Mouse (Mus musculus) layer of hippocampus, adult 2 months (tissue): ENCODE measurements at regions not wholly inside any gene's neighbourhood (a gene's known extent, or its start where the extent isn't known, plus 50 kb on each side); places are given as distances from the start of the nearest gene placed in this dataset.

Experiments
- DNase-seq, 2 experiments: peaks; one replicate each; pipeline ENCODE4 v3.0.0; 2022; ENCODE audit warnings: low spot score in 2 of 2
- H3K27ac ChIP-seq: fragments of 200-600 bp; 2 replicates; pipeline ENCODE4 v1.8.1; 2022
- H3K4me3 ChIP-seq: fragments of 200-600 bp; 2 replicates; pipeline ENCODE4 v1.8.1; 2022; ENCODE audit warnings: mild to moderate bottlenecking
- CTCF ChIP-seq: fragments of 200-600 bp; conservative IDR thresholded peaks from 2 replicates; pipeline ENCODE4 v1.8.1; 2022; ENCODE audit warnings: antibody characterized with exemption, mild to moderate bottlenecking, moderate library complexity

DNA sequence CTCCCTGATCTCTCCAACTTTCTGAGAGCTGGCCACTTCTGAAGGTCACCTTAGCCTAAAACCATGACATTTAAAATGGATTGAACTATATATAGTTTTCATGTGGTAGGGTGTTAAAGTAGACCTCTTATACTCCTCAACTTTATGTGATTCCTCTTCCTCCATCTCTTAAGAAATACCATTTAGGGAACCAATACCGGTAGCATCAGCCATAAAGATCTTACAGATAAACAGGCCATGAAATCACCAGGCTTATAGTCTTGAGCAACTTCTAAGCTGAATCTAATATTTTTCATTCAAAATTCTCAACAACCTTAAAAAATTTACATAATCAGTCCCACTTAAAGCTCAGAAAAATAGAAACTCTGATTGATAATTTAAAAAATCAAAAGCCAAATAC, 56.2 kb downstream of the Rpl36a-ps1 start:
- Histone ChIP-seq H3K27ac (no peak overlapping the region), H3K4me3 (no peak overlapping the region)
- TF ChIP-seq CTCF: no peak
- no peak for DNase-seq

- no peak overlapping the region for H3K4me3 ChIP-seq
- TF ChIP-seq CTCF: no peak
- no peak overlapping the region for H3K27ac ChIP-seq
- no peak for DNase-seq
Observed at GRCm38 (mm10) chr14:98937373-98937772, 56.7 kb downstream of the Rpl36a-ps1 start.

GRCm38 (mm10) chr14:98933371-98933916, 60.7 kb downstream of the Rpl36a-ps1 start:
- no peak overlapping the region for H3K4me3 ChIP-seq
- no peak for DNase-seq
- H3K27ac ChIP-seq: no peak overlapping the region
- TF ChIP-seq CTCF: no peak

DNA sequence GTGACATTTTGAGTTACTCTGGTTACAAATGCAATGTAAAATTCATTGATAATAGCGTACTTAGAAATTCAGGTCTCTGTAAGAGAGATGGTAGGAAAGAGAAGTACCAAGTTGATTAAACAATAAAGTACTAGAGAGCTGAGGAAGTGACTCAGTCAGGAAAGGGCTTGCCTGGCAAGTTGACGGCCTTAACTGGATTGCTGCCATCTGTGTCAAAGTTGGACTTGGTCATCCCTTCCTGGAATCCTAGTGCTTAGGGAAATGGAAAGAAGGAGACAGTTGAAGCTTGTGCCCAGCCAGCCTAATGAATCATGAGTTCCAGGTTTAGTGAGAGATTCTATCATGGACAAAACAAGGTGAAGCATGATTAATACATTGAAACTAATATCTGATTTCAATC, 64.8 kb downstream of the Rpl36a-ps1 start:
- no peak overlapping the region for H3K27ac ChIP-seq
- H3K4me3 ChIP-seq: no peak overlapping the region
- TF ChIP-seq CTCF: no peak
- DNase-seq: no peak

DNA sequence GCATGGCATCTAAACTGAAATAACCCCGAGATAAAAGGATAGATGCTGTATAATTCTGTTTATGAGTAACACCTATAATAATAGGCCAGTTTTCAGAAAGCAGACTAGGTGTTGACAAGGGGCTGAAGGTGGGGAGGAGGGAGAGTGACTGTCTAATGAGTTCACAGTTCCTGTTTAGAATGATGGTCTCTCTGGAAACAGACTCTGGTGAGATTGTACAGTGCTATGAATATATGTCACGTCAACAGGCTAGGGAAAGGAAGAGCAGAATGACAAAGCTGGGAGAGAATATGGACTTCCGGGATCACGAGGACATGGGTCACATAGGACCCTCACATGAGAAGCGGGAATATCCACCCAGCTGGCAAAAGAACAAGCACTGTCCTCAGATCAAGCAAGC, 85.9 kb downstream of the Rpl36a-ps1 start:
- Histone ChIP-seq H3K4me3 (no peak overlapping the region), H3K27ac (no peak overlapping the region)
- no peak for TF ChIP-seq CTCF
- no peak for DNase-seq

DNA sequence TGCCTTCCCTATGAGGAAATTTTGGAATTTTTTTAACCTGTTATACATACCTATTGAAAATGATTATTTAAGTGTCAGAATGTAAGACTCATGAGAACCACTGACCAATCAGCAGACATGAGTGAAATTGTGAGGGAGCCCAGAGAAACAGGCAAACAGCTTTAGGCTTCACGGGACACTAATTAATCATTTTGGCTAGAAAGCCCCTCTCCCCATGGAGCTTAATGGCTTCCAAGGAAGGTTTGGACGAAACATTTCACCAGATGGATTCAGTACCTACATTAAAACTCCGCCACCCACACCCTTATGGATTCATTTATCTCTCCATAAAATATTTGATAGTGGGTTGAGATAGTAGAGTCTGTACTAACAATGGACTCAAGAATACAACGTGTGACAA, 95.2 kb downstream of the Rpl36a-ps1 start:
- no peak for DNase-seq
- TF ChIP-seq CTCF: no peak
- Histone ChIP-seq H3K4me3 (no peak overlapping the region), H3K27ac (no peak overlapping the region)

- no peak for TF ChIP-seq CTCF
- no peak for DNase-seq
- Histone ChIP-seq H3K4me3 (no peak overlapping the region), H3K27ac (no peak overlapping the region)
Observed at GRCm38 (mm10) chr14:98897390-98897789, 96.7 kb downstream of the Rpl36a-ps1 start.

GRCm38 (mm10) chr14:98895933-98896332, 98.2 kb downstream of the Rpl36a-ps1 start:
- no peak for TF ChIP-seq CTCF
- Histone ChIP-seq H3K4me3 (no peak overlapping the region), H3K27ac (no peak overlapping the region)
- no peak for DNase-seq

- no peak for TF ChIP-seq CTCF
- H3K27ac ChIP-seq: no peak overlapping the region
- DNase-seq: no peak
Observed at GRCm38 (mm10) chr14:98892670-98893069, 101.4 kb downstream of the Rpl36a-ps1 start.

DNA sequence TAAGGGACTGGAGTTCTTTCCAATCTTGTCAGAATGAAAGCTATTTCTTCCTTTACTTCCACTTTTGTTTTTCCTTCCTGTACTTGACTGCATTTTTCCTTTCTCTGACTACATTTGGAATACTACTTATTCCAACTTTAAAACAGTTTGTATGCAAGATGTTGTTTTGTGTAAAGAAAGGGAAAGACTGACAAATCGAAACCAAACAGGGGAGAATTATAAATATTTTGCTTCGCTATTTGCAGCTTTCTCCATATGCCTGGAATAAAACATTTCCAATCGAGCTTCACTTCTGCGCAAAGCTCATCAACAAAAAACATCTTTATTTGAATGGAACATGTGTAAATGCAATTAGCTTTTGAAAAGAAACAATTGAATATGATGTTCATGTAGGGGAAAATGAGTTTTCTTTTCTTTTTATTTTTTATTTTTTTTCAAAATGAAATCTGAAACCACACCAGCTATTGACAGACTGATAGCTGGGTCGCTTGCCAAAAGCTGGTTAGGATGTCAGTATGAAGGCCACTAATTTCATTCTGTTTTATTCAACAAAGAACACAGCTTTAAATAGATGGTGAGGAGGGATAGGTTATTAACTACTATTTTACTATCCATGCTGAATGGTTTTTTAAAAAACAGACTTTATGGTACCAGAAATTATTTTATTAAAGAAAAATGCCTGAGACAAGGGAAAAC, 102.7 kb downstream of the Rpl36a-ps1 start:
- Histone ChIP-seq H3K27ac (no peak overlapping the region), H3K4me3 (peak overlapping the region; percentile 27; the same call in 1 of the 2 replicates)
- DNase-seq: no peak
- no peak for TF ChIP-seq CTCF

More at GRCm38 (mm10) chr14:98892670-98893069, 101.4 kb downstream of the Rpl36a-ps1 start:
- H3K4me3 ChIP-seq: no peak overlapping the region

DNA sequence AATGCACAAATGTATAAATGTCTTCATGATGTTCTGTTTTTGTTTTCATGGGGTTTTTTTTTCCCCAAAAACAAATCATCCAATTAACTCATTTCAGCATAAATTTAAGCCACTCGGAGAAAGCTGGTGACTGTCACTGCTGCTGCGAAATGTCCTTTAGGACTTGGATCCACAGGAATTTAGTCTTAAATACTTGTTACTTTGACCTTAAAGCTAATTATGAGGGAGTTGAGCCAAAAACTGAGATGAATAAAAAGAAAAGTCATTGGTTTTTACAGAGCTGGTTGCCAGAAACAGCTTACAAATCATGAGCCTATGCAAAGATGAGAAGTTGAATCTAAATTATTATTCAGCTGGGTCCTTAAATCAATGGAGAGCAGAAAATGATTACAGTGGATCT, 106.5 kb downstream of the Rpl36a-ps1 start:
- no peak for TF ChIP-seq CTCF
- no peak overlapping the region for H3K4me3 ChIP-seq
- H3K27ac ChIP-seq: no peak overlapping the region
- DNase-seq: no peak

GRCm38 (mm10) chr14:98886982-98887381, 107.1 kb downstream of the Rpl36a-ps1 start:
- DNase-seq: no peak
- peak; percentile 88 for TF ChIP-seq CTCF
- no peak overlapping the region for H3K27ac ChIP-seq
- no peak overlapping the region for H3K4me3 ChIP-seq

- no peak overlapping the region for H3K27ac ChIP-seq
- H3K4me3 ChIP-seq: no peak overlapping the region
- TF ChIP-seq CTCF: no peak
- DNase-seq: no peak
Observed at GRCm38 (mm10) chr14:98882586-98882985, 111.5 kb downstream of the Rpl36a-ps1 start.

- no peak for TF ChIP-seq CTCF
- no peak for DNase-seq
- H3K4me3 ChIP-seq: no peak overlapping the region
- no peak overlapping the region for H3K27ac ChIP-seq
Observed at GRCm38 (mm10) chr14:98877956-98878355, 116.2 kb downstream of the Rpl36a-ps1 start.
